Mouse (Mus musculus): ENCODE measurements around the gene Flcn. TPM values are rescaled to one million over a fixed set of nuclear protein-coding genes. Genes with fewer than 3 reads are reported as not detected.

The Flcn gene
- polyA plus RNA-seq, 1 experiment from 2014 or later: 30.2 TPM

GRCm38 (mm10) chr11:59778181-59778873 is 31.5 kb downstream of the Flcn start:
- no peak overlapping the region for H3K27ac ChIP-seq (ENCODE audit: low read depth, low read length)
- 60% methylated on average over 9 of the region's 9 CpGs for WGBS
- H3K4me2 ChIP-seq (replicated peaks; ENCODE audit: low read depth, low read length): no peak overlapping the region
- H3K4me1 ChIP-seq (ENCODE audit: control insufficient read depth, insufficient read depth, low read length): no peaks in the 10 kb centered on the region
- H3K36me3 ChIP-seq (ENCODE audit: control insufficient read depth, insufficient read depth, low read length): peaks cover 41% of the 10 kb centered on the region
- no peak overlapping the region for H3K4me3 ChIP-seq (ENCODE audit: low read length)
- peak; percentile 47; the same call in 1 of the 2 replicates for ATAC-seq (ENCODE audit: low FRiP score, low TSS enrichment)
- no peak overlapping the region for H3K9ac ChIP-seq (ENCODE audit: low read depth, low read length)
- H3K9me3 ChIP-seq (ENCODE audit: control insufficient read depth, low read length): no peaks in the 10 kb centered on the region
- no peaks in the 10 kb centered on the region for H3K27me3 ChIP-seq (ENCODE audit: control insufficient read depth, insufficient read depth, low read length)

GRCm38 (mm10) chr11:59777259-59777658 is 32.6 kb downstream of the Flcn start:
- H3K4me1 ChIP-seq (ENCODE audit: control insufficient read depth, insufficient read depth, low read length): no peaks in the 10 kb centered on the region
- H3K4me2 ChIP-seq (replicated peaks; ENCODE audit: low read depth, low read length): no peak overlapping the region
- H3K36me3 ChIP-seq (ENCODE audit: control insufficient read depth, insufficient read depth, low read length): peaks cover 49% of the 10 kb centered on the region
- H3K27me3 ChIP-seq (ENCODE audit: control insufficient read depth, insufficient read depth, low read length): no peaks in the 10 kb centered on the region
- H3K4me3 ChIP-seq (ENCODE audit: low read length): no peak overlapping the region
- 87% methylated on average over 5 of the region's 5 CpGs for WGBS
- no peak overlapping the region for H3K27ac ChIP-seq (ENCODE audit: low read depth, low read length)
- no peak overlapping the region for H3K9ac ChIP-seq (ENCODE audit: low read depth, low read length)
- no peaks in the 10 kb centered on the region for H3K9me3 ChIP-seq (ENCODE audit: control insufficient read depth, low read length)
- ATAC-seq (ENCODE audit: low FRiP score, low TSS enrichment): no peak

DNA sequence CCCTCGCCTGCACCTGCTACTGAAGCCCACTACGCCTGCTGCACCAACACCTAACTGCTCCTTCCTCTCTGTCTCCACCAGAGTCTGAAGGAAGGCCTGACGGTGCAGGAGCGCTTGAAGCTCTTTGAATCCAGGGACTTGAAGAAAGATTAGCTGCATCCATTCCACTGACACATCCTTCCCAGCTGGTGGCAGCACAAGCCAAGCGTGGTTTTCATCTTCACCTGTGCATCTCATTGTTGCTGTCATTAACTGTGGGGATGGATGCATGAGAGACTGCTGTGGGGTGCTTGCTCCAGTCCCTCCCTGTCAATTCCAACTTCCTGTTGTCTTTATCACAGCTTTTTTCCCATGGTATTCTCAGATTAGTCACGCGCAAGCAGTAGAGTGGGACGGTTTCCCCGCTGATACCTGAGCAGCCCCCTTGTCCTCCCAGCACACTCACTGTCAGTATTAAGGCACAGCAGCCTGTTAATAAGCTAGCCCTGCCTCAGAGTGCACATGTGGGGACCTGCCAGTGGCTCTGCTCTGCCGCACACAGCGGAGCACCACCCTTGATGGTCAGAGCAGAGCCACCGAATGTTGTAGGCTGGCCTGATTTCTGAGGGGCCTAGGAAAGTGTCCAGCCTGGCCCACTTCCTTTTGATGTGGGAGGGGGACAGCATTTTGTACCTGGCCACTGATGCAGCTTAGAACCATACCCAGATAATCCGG is 34.2 kb downstream of the Flcn start:
- no peak overlapping the region for H3K4me2 ChIP-seq (replicated peaks; ENCODE audit: low read depth, low read length)
- no peak overlapping the region for H3K4me3 ChIP-seq (ENCODE audit: low read length)
- no peak overlapping the region for H3K9ac ChIP-seq (ENCODE audit: low read depth, low read length)
- no peak for ATAC-seq (ENCODE audit: low FRiP score, low TSS enrichment)
- peaks cover 66% of the 10 kb centered on the region for H3K36me3 ChIP-seq (ENCODE audit: control insufficient read depth, insufficient read depth, low read length)
- H3K27ac ChIP-seq (ENCODE audit: low read depth, low read length): no peak overlapping the region
- no peaks in the 10 kb centered on the region for H3K4me1 ChIP-seq (ENCODE audit: control insufficient read depth, insufficient read depth, low read length)
- no peaks in the 10 kb centered on the region for H3K27me3 ChIP-seq (ENCODE audit: control insufficient read depth, insufficient read depth, low read length)
- no peaks in the 10 kb centered on the region for H3K9me3 ChIP-seq (ENCODE audit: control insufficient read depth, low read length)
- WGBS: 83% methylated on average over 13 of the region's 13 CpGs

- Histone ChIP-seq H3K27me3 (ENCODE audit: control insufficient read depth, insufficient read depth, low read length) (no peaks in the 10 kb centered on the region), H3K9me3 (ENCODE audit: control insufficient read depth, low read length) (no peaks in the 10 kb centered on the region), H3K4me1 (ENCODE audit: control insufficient read depth, insufficient read depth, low read length) (no peaks in the 10 kb centered on the region), H3K27ac (ENCODE audit: low read depth, low read length) (no peak overlapping the region), H3K36me3 (ENCODE audit: control insufficient read depth, insufficient read depth, low read length) (peaks cover 76% of the 10 kb centered on the region), H3K9ac (ENCODE audit: low read depth, low read length) (no peak overlapping the region), H3K4me3 (ENCODE audit: low read length) (no peak overlapping the region), H3K4me2 (replicated peaks; ENCODE audit: low read depth, low read length) (no peak overlapping the region)
- WGBS: 93% methylated on average over 4 of the region's 4 CpGs
- ATAC-seq (ENCODE audit: low FRiP score, low TSS enrichment): no peak
Measured at GRCm38 (mm10) chr11:59774522-59774921, 35.3 kb downstream of the Flcn start.

DNA sequence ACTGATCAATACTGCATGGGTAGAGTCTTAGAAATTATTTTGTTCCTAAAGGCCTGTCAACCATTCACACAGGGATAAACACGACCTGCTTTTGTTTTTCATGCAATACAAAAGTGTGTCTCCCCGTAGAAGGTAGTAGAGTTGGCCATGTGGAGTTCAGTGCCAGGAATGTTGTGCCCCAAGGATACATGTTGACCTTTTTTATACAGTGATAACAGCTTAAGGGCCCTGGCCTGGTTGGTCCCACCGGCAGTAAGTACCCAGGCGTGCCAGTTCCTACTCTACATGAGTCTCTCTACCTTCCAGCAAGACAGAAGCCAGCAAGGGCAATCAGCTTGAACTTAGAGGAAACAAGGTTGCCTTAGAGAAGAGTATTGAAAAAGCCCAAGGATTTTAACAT is 36.9 kb downstream of the Flcn start:
- peaks cover 92% of the 10 kb centered on the region for H3K36me3 ChIP-seq (ENCODE audit: control insufficient read depth, insufficient read depth, low read length)
- H3K9me3 ChIP-seq (ENCODE audit: control insufficient read depth, low read length): no peaks in the 10 kb centered on the region
- H3K27ac ChIP-seq (ENCODE audit: low read depth, low read length): no peak overlapping the region
- H3K9ac ChIP-seq (ENCODE audit: low read depth, low read length): no peak overlapping the region
- no peaks in the 10 kb centered on the region for H3K4me1 ChIP-seq (ENCODE audit: control insufficient read depth, insufficient read depth, low read length)
- no peak overlapping the region for H3K4me2 ChIP-seq (replicated peaks; ENCODE audit: low read depth, low read length)
- H3K4me3 ChIP-seq (ENCODE audit: low read length): no peak overlapping the region
- H3K27me3 ChIP-seq (ENCODE audit: control insufficient read depth, insufficient read depth, low read length): no peaks in the 10 kb centered on the region
- ATAC-seq (ENCODE audit: low FRiP score, low TSS enrichment): no peak
- 89% methylated on average over 4 of the region's 4 CpGs for WGBS

GRCm38 (mm10) chr11:59772291-59772690 is 37.5 kb downstream of the Flcn start:
- Histone ChIP-seq H3K4me3 (ENCODE audit: low read length) (no peak overlapping the region), H3K9ac (ENCODE audit: low read depth, low read length) (no peak overlapping the region), H3K27me3 (ENCODE audit: control insufficient read depth, insufficient read depth, low read length) (no peaks in the 10 kb centered on the region), H3K4me1 (ENCODE audit: control insufficient read depth, insufficient read depth, low read length) (no peaks in the 10 kb centered on the region), H3K36me3 (ENCODE audit: control insufficient read depth, insufficient read depth, low read length) (peaks cover 97% of the 10 kb centered on the region), H3K4me2 (replicated peaks; ENCODE audit: low read depth, low read length) (no peak overlapping the region), H3K27ac (ENCODE audit: low read depth, low read length) (no peak overlapping the region), H3K9me3 (ENCODE audit: control insufficient read depth, low read length) (no peaks in the 10 kb centered on the region)
- WGBS: 81% methylated on average over 2 of the region's 2 CpGs
- no peak for ATAC-seq (ENCODE audit: low FRiP score, low TSS enrichment)

DNA sequence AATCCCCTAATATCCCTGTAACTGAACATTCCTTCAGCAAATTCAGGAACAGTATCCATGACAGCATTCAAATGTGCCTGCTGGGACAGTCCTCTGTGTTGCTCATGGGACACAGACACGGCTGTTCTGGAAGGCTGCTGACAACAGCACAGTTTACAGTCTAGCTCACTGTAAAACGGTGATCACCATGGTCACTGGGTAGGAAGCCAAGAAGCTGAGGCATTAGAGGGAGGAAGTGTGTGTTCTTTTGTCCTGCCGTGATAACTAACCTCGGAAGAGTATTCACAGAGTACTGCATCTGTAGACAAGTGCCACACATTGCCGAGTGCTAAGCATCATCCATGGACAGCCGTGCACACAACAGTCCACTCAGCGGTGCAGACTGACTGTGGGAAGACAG is 39.1 kb downstream of the Flcn start:
- 94% methylated on average over 7 of the region's 7 CpGs for WGBS
- Histone ChIP-seq H3K4me2 (replicated peaks; ENCODE audit: low read depth, low read length) (no peak overlapping the region), H3K36me3 (ENCODE audit: control insufficient read depth, insufficient read depth, low read length) (peaks cover 96% of the 10 kb centered on the region), H3K27me3 (ENCODE audit: control insufficient read depth, insufficient read depth, low read length) (no peaks in the 10 kb centered on the region), H3K4me3 (ENCODE audit: low read length) (no peak overlapping the region), H3K9me3 (ENCODE audit: control insufficient read depth, low read length) (no peaks in the 10 kb centered on the region), H3K27ac (ENCODE audit: low read depth, low read length) (no peak overlapping the region), H3K9ac (ENCODE audit: low read depth, low read length) (no peak overlapping the region), H3K4me1 (ENCODE audit: control insufficient read depth, insufficient read depth, low read length) (no peaks in the 10 kb centered on the region)
- ATAC-seq (ENCODE audit: low FRiP score, low TSS enrichment): no peak

DNA sequence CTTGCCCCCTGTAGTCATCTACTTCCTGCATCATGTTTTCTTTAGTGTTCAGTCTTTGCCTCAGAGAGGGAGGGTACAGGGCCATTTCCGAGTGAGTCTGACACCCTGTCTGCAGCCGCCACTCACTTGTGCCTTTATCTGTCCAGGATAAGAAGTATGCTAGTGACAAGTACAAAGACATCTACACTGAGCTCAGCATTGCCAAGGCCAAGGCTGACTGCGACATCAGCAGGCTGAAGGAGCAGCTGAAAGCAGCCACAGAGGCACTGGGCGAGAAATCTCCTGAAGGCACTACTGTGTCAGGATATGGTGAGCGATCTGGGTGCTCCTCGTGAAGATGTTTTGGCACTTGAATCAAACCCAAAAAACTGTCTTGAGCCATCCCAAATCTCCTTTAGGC is 40.1 kb downstream of the Flcn start:
- no peak overlapping the region for H3K27ac ChIP-seq (ENCODE audit: low read depth, low read length)
- no peak overlapping the region for H3K4me2 ChIP-seq (replicated peaks; ENCODE audit: low read depth, low read length)
- 88% methylated on average over 6 of the region's 6 CpGs for WGBS
- ATAC-seq (ENCODE audit: low FRiP score, low TSS enrichment): no peak
- H3K36me3 ChIP-seq (ENCODE audit: control insufficient read depth, insufficient read depth, low read length): peaks cover 95% of the 10 kb centered on the region
- no peak overlapping the region for H3K9ac ChIP-seq (ENCODE audit: low read depth, low read length)
- H3K4me1 ChIP-seq (ENCODE audit: control insufficient read depth, insufficient read depth, low read length): no peaks in the 10 kb centered on the region
- H3K27me3 ChIP-seq (ENCODE audit: control insufficient read depth, insufficient read depth, low read length): no peaks in the 10 kb centered on the region
- H3K4me3 ChIP-seq (ENCODE audit: low read length): no peak overlapping the region
- H3K9me3 ChIP-seq (ENCODE audit: control insufficient read depth, low read length): no peaks in the 10 kb centered on the region

GRCm38 (mm10) chr11:59769307-59769706 is 40.5 kb downstream of the Flcn start:
- no peak overlapping the region for H3K4me3 ChIP-seq (ENCODE audit: low read length)
- H3K36me3 ChIP-seq (ENCODE audit: control insufficient read depth, insufficient read depth, low read length): peaks cover 95% of the 10 kb centered on the region
- H3K27ac ChIP-seq (ENCODE audit: low read depth, low read length): no peak overlapping the region
- H3K27me3 ChIP-seq (ENCODE audit: control insufficient read depth, insufficient read depth, low read length): no peaks in the 10 kb centered on the region
- no peak overlapping the region for H3K9ac ChIP-seq (ENCODE audit: low read depth, low read length)
- H3K9me3 ChIP-seq (ENCODE audit: control insufficient read depth, low read length): no peaks in the 10 kb centered on the region
- H3K4me1 ChIP-seq (ENCODE audit: control insufficient read depth, insufficient read depth, low read length): no peaks in the 10 kb centered on the region
- WGBS: 87% methylated on average over 2 of the region's 2 CpGs
- no peak overlapping the region for H3K4me2 ChIP-seq (replicated peaks; ENCODE audit: low read depth, low read length)
- no peak for ATAC-seq (ENCODE audit: low FRiP score, low TSS enrichment)

Measured in kidney, embryonic 14.5 days (tissue).